Mouse (Mus musculus) mesoderm, embryonic 11.5 days (tissue): ENCODE measurements around the gene Usp46.
A peak's percentile ranks its signal among the peaks of the same experiment; 100 is the strongest.
"Not testable (repeated sequence)": the region's sequence is repeated elsewhere in the genome, so short reads cannot be mapped to it uniquely, and the experiment has no call there.

Source experiments
- DNase-seq: peaks from one replicate; pipeline ENCODE4 v3.0.0-alpha.2; 2012; ENCODE audit warnings: low read depth, low spot score

The Usp46 gene

GRCm38 (mm10) chr5:74067831-74068713 lies at the start of gene Usp46:
Usp46 (minus strand) TSS chr5:74068431.
- peak; percentile 74 for DNase-seq

- no peak for DNase-seq
These were observed 45.9 kb upstream of the Usp46 start for GRCm38 (mm10) chr5:74113961-74114689.

DNA sequence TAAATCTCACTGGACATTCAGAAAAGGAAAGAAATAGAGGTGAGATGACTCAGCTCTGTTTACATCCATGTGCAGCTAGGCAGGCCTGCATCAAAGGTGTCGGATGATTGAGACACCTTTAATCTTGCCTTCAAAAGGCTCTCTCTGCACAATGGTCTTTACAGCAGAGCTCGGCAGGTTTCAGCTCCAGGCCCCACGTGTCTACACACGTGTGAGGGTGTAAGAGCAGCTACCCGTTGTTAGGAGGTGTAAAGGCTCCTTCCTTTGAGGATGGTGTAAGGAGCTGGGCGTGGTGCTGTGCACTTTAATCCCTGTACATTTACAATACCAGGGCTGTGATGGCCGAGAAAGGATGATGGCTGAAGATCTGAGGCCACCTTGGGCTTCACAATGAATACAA lies 37.2 kb upstream of the Usp46 start:
- DNase-seq, result no peak

DNA sequence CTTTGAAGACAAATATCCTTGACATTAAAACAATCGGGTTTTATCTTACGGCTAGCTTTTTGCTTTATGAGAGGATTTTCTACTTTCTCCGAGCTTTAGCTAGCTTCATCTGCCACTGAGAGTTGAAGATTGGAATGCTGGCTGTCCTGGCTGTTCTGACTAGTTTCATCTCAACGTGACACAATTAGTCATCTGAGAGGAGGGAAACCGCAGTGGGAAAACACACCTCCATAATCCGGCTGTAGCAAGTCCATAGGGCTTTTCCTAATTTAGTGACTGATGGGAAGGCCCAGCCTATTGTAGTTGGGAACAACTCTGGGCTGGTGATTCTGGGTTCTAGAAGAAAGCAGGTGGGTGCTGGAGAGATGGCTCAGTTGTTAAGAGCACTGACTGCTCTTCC lies 33.5 kb upstream of the Usp46 start:
- DNase-seq, result no peak

DNA sequence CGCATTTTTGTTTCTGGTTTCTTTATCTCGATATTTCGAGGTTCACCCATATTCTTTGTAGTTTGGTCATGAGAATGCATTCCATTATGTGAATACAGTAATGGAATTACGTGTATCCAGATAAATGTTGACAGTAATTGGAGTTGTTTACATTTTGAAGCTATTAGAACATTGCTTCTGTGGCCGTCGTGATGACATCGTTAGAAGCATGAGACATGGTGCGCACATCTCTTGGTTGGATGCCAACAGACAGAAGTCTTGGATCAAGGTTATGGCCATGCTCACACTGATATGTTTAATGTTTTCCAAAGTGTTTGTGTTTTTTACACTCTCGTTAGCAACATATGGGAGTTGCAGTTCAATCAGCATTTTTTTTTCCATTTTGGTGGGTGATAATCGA lies 30.8 kb upstream of the Usp46 start:
- DNase-seq, result no peak

DNA sequence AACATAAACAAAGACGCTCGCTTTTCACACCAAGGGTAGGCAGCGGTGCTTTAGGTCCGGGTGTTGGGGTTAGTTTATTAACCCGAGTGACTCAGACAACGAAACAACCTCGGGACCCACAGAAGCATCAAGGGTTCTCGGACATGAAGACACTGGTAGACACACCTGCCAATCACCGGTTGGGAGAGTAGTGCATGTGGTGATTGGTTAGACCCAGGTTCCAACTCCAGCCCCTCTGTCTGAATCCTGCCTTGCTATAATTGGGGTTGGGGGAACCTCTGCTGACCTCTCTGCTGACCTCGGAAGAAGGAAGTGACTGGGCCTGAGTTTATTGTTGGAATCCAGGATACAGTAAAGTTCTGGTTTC lies 29.6 kb upstream of the Usp46 start:
- no peak for DNase-seq

DNA sequence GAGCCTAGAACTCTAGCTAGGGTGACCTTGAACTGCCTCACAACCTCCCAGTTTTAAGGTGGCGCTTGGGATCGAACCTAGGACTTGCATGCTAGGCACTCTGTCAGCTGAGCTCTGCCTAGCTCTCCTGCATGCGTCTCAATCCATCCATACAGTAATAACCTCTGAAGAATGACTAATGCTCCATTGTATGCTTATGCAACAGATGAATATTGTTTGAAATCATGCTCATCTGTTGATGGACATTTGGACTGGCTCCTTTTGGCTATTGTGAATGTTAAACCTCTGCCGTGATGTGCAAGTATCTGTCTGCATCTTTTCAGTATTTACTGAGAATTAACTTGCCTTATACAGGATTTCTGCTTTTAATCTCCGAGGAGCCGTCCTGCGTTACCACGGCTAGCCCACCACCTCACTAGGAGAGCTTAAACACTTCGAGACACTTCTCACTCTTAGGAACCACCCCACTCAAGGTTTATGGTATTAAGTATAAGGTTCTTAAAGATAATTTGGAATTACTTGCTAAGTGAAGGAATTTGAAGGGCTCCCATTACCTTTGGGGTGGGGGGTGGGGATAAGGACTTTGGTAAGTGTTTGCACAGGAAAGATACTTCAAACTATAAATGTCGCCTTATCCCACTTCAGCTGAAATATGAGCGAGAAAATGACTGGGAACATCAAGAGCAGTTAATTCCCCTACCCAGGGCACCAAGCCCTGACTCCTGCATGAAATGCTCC lies 29.1 kb upstream of the Usp46 start:
- DNase-seq, result no peak

GRCm38 (mm10) chr5:74096060-74096459 lies 27.8 kb upstream of the Usp46 start:
- DNase-seq, result no peak

DNA sequence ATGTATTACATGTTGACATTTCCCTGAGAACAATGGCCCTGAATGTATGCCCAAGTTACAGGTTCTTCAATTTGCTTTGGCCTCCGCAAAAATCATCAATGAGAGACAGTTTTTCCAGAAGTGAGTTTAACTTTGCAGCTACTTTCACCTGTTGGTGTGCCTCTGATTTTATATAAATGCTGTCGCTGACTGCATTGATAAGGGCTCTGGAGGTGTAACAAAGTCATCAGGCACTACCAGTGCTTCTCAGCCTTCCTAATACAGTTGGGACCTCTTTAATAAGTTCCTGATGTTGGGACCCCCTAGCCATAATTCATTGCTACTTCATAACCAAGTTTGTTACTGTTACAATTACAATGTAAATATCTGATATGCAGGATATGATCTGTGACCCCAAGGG lies 27.4 kb upstream of the Usp46 start:
- no peak for DNase-seq

DNA sequence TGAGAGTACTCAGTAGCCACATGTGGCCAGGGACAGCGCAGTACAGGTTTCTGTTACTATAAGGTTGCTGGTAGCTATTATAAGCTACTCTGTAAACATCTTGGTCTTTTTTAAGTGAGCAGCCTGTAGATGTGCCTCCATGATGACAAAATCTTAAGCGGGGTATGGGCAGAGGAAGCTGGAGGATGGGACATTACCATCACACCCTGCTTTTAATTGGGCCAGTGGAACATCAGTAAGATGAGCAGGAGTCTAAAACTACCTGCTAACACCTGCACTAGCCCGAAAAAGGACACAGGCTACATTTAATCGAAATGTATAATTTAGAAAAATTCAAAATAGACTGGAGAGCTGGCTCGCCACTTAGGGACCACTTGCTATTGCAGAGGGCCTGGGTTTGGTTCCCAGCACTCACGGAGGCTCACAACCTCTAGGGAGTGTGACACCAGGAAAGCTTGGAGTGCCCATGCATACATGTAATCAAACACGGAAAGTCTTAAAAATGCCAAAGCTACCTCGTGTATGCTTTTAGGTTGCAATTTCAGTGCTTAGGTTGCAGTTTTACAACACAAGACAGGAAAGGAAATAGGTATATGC lies 26.7 kb upstream of the Usp46 start:
- no peak for DNase-seq

- DNase-seq, result no peak
These were observed 25.6 kb upstream of the Usp46 start for GRCm38 (mm10) chr5:74093556-74094428.

GRCm38 (mm10) chr5:74092833-74093555 lies 24.8 kb upstream of the Usp46 start:
- peak; percentile 95 for DNase-seq

- no peak for DNase-seq
These were observed 24.2 kb upstream of the Usp46 start for GRCm38 (mm10) chr5:74092481-74092832.

- DNase-seq, result no peak
These were observed 21.4 kb upstream of the Usp46 start for GRCm38 (mm10) chr5:74089643-74090042.

GRCm38 (mm10) chr5:74081756-74082155 lies 13.5 kb upstream of the Usp46 start:
- no peak for DNase-seq

DNA sequence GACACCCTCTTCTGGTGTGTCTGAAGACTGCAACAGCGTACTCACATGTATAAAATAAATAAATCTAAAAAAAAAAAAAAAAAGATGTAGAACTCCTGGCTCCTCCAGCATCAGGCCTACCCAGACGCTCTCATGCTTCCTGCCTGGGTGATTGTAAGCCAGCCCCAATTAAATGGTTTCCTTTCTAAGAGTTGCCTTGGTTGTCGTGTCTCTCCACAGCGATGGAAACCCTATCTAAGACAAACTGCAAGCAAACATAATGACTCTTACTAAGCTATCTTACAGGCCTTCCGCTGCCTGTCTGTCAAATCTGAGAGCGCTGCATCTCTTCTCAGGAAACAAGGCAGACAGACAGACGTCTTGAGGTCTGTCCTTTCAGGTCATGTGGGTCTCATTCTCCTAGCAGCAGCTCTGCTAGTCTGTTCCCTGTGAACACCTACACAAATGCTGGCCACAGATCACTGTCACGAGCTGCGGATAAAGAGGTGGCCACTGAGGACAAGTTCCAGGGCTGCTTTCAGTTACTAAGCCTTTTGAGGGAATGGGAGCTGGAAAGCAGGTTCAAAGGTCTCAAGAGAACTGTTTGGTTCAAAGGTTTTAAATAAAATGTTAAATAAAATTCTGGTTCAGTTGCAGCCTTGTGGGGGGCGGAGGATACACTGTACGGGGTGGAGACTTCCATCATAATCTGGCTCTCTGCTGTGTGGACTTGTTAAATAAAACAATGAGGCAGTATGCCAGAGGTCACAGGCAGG lies 10.8 kb upstream of the Usp46 start:
- no peak for DNase-seq

DNA sequence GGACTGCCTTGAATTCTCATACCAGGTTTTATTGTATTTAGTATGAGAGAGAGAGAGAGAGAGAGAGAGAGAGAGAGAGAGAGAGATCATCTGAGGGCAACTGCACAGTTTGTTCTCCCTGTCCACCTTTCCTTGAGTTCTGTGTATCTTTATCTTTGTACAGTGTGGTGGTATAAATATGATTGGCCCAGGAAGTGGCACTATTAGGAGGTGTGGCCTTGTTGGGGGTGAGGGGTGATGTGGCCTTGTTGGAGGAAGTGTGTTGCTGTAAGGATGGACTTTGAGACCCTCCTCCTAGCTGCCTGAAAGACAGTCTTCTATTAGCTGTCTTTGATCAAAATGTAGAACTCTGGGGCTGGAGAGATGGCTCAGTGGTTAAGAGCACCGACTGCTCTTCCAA lies 10.2 kb upstream of the Usp46 start:
- DNase-seq, result no peak

DNA sequence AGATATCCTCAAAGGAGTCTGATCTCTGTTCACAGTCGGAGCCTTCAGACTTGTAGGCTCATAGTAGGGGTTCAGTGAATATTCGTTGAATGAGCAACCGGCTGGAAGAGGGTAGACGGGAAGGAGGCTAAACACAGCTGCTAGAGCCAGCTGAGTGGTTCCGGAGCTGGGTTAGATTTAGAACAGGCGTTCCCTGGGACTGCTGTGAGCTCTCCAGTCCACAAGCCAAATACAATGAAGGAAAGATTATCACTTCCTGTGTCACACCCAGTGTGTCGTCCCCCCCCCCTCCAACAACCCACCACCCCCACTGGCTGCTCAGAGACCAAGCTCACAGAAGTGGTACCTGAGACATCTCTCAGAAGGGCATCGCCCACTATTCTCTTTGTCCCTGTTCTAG lies 9.7 kb upstream of the Usp46 start:
- DNase-seq, result no peak

GRCm38 (mm10) chr5:74076759-74077158 lies 8.5 kb upstream of the Usp46 start:
- DNase-seq, result no peak

DNA sequence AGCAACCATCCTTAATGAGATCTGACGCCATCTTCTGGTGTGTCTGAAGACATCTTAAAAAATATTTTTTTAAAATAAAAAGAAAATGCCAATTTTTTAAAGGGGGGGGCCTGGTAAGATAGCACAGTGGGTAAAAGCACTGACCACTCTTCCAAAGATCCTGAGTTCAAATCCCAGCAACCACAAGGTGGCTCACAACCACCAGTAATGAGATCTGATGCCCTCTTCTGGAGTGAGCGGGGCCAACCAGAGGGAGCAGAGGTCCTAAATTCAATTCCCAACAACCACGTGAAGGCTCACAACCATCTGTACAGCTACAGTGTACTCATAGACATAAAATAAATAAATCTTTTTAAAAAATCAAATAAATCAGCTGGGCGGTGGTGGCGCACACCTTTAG lies 2.3 kb upstream of the Usp46 start:
- DNase-seq, result not testable (repeated sequence)
